Mouse (Mus musculus) intestine, embryonic 15.5 days (tissue): Measurements from ENCODE around the gene Tef. TPM values are rescaled to one million over a fixed set of nuclear protein-coding genes. Genes with fewer than 3 reads are reported as not detected.

Experiments used
- polyA plus RNA-seq: library from polyadenylated mRNA; unstranded; fragments of >200 nt; fragmentation: Nextera tagmentation; extraction: Ambion mirVana; gene quantifications from 2 replicates; pipeline ENCODE4 v1.2.1, GENCODE M21; 2015

The Tef gene
- polyA plus RNA-seq, 1 experiment from 2014 or later, result 17.7 TPM

Other genes with a start within 250 kb of the Tef start
- 12.7 and 15.0 TPM in 2 replicates for gene Ep300, start 217.1 kb upstream of the Tef start, polyA plus RNA-seq
- 21.5 and 22.2 TPM in 2 replicates for gene L3mbtl2, start 138.5 kb upstream of the Tef start, polyA plus RNA-seq
- gene Chadl, start 105.1 kb upstream of the Tef start, polyA plus RNA-seq, result 2.8 and 2.9 TPM in 2 replicates
- 16.8 and 17.2 TPM in 2 replicates for gene Zc3h7b, start 57.4 kb upstream of the Tef start, polyA plus RNA-seq
- 95.0 and 102 TPM in 2 replicates for gene Rangap1, start 56.9 kb upstream of the Tef start, polyA plus RNA-seq
- 25.9 and 26.0 TPM in 2 replicates for gene Tob2, start 56.4 kb downstream of the Tef start, polyA plus RNA-seq
- 120 and 152 TPM in 2 replicates for gene Phf5a, start 69.5 kb downstream of the Tef start, polyA plus RNA-seq
- 227 and 239 TPM in 2 replicates for gene Aco2, start 69.9 kb downstream of the Tef start, polyA plus RNA-seq
- 65.5 and 80.4 TPM in 2 replicates for gene Polr3h, start 123.8 kb downstream of the Tef start, polyA plus RNA-seq
- gene Csdc2, start 134.3 kb downstream of the Tef start, polyA plus RNA-seq, result 11.7 and 12.9 TPM in 2 replicates
- 22.5 and 23.2 TPM in 2 replicates for gene Pmm1, start 158.5 kb downstream of the Tef start, polyA plus RNA-seq
- gene 1700029P11Rik, start 178.1 kb downstream of the Tef start, polyA plus RNA-seq, result not detected in 2 replicates
- gene Xrcc6, start 185.4 kb downstream of the Tef start, polyA plus RNA-seq, result 76.1 and 79.6 TPM in 2 replicates
- 19.8 and 21.3 TPM in 2 replicates for gene Desi1, start 231.4 kb downstream of the Tef start, polyA plus RNA-seq
- gene Snu13, start 245.2 kb downstream of the Tef start, polyA plus RNA-seq, result 256 and 273 TPM in 2 replicates